Mouse (Mus musculus) kidney, adult 2 months (tissue): ENCODE results near the gene Sowahc. TPM values are rescaled to one million over a fixed set of nuclear protein-coding genes. Genes with fewer than 3 reads are reported as not detected.
A peak's percentile ranks its signal among the peaks of the same experiment; 100 is the strongest.

Experiments used
- DNase-seq: peaks from one replicate; pipeline ENCODE4 v3.0.0; 2021
- H3K27ac ChIP-seq: fragments of 200-500 bp; 2 replicates; pipeline ENCODE4 v1.5.1; 2012; ENCODE audit warnings: low read depth, low read length, control low read depth, inconsistent platforms; ENCODE audit not compliant: insufficient read depth
- H3K27me3 ChIP-seq: fragments of 200-500 bp; replicated peaks from 2 replicates; pipeline ENCODE4 v1.6.1; 2012; ENCODE audit warnings: mild to moderate bottlenecking, moderate library complexity, low read length, inconsistent platforms; ENCODE audit not compliant: control insufficient read depth, insufficient read depth
- H3K36me3 ChIP-seq: fragments of 200-500 bp; 2 replicates; pipeline ENCODE4 v1.6.1; 2012; ENCODE audit warnings: mild to moderate bottlenecking, moderate library complexity, low read length, inconsistent platforms; ENCODE audit not compliant: control insufficient read depth, insufficient read depth
- H3K4me1 ChIP-seq: fragments of 200-500 bp; 2 replicates; pipeline ENCODE4 v1.6.1; 2011; ENCODE audit warnings: low read length; ENCODE audit not compliant: control insufficient read depth, insufficient read depth
- H3K4me3 ChIP-seq: fragments of 200-500 bp; 2 replicates; pipeline ENCODE4 v1.5.1; 2011; ENCODE audit warnings: mild to moderate bottlenecking, low read depth, low read length, control low read depth; ENCODE audit not compliant: insufficient read depth
- CTCF ChIP-seq: fragments of 200-500 bp; conservative IDR thresholded peaks from 2 replicates; pipeline ENCODE4 v1.5.1; 2011; ENCODE audit warnings: low read depth, mild to moderate bottlenecking, control low read depth, low read length, moderate library complexity, mixed read lengths; ENCODE audit not compliant: insufficient read depth, insufficient read length
- POLR2A ChIP-seq: fragments of 200-500 bp; IDR thresholded peaks from one replicate; pipeline ENCODE4 v1.6.1; 2011; ENCODE audit warnings: low read depth, low read length, control low read depth
- WGBS: fragments of 180-500 bp; shearing (Covaris S2); methylation state at CpG from one replicate; pipeline ENCODE4 v1.1.7; 2018; 5-methylcytosine and 5-hydroxymethylcytosine counted together
- polyA plus RNA-seq: library from polyadenylated mRNA; depleted of rRNA; stranded (reverse); fragments of >200 nt; gene quantifications from 2 replicates; pipeline ENCODE4 v1.2.3, GENCODE M21; 2012; rRNA removed

Gene Sowahc
- polyA plus RNA-seq, 1 experiment, result 4.6 TPM

DNA sequence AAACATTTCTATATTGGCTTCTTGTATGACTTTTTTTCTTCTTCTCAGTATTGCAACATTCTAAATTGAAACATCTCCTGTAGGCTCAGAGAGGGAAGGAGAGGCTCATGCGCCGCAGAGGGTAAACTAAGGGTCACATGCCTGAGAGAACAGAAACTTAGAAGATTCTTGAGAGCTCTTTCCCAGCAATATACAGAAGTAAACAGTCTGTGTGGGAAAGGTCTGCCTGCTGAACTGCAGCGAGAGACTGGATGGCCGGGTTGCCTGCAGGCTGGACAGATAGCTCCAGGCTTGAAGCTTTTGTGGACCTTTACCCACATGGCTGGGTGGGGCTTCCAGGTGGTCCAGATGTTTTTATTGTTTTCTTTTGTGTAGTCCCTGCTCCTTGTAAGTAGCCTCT lies 43.9 kb downstream of the Sowahc start:
- no peaks in the 10 kb centered on the region for H3K27me3 ChIP-seq
- DNase-seq, result no peak
- H3K36me3 ChIP-seq, result no peaks in the 10 kb centered on the region
- H3K27ac ChIP-seq, result no peak overlapping the region
- H3K4me1 ChIP-seq, result peaks cover 12% of the 10 kb centered on the region; the same call in 1 of the 2 replicates
- 59% methylated on average over 4 of the region's 4 CpGs for WGBS
- TF ChIP-seq CTCF (no peak), POLR2A (no peak)
- no peak overlapping the region for H3K4me3 ChIP-seq

DNA sequence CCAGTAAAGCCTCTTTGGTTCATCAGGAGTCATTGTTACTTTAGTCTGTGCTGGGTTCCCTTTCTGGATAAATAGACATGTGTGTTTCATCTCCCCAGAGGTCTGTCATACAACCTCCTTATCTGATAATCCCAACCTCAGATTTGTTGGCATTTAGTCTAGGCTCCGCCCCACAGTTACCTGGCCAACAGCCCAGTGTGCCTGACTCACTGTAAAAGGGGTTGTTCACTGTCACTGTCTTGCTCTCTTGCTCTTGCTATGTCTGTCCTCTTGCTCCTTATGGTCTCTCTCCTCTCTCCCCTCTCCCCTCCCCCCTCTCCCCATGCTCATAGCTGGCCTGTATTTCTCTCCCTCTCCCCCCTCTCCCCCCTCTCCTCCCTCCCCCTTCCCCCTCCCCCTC lies 44.3 kb downstream of the Sowahc start:
- H3K27ac ChIP-seq, result no peak overlapping the region
- H3K27me3 ChIP-seq, result no peaks in the 10 kb centered on the region
- TF ChIP-seq POLR2A (no peak), CTCF (no peak)
- peaks cover 12% of the 10 kb centered on the region; the same call in 1 of the 2 replicates for H3K4me1 ChIP-seq
- WGBS, result 69% methylated on average over 1 of the region's 1 CpGs
- no peaks in the 10 kb centered on the region for H3K36me3 ChIP-seq
- DNase-seq, result peak; percentile 43
- H3K4me3 ChIP-seq, result no peak overlapping the region

DNA sequence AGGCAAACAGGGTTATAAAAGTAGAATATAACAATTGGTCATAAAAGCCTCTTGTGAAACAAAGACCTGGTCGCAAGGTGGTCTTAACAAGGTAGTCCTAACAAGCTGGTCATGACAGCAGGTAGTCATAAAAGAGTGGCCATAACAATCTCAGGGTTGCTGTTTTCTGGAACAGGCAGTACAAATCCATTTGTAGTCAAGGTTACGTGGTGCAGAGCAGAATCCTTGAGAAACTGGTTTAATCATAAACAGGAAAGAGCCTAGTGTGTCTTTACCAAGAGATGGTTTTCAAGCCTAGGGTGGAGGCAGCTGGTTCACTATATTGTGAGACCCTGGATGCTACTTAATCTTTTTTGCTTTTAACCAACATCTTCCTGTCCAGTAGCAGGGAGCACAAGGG lies 45.5 kb downstream of the Sowahc start:
- WGBS, result 46% methylated on average over 2 of the region's 2 CpGs
- Histone ChIP-seq H3K4me3 (no peak overlapping the region), H3K27me3 (no peaks in the 10 kb centered on the region), H3K36me3 (no peaks in the 10 kb centered on the region), H3K4me1 (peaks cover 12% of the 10 kb centered on the region; the same call in 1 of the 2 replicates), H3K27ac (peak overlapping the region; percentile 39; the same call in 1 of the 2 replicates)
- peak; percentile 57 for DNase-seq
- TF ChIP-seq CTCF, result no peak
- no peak for TF ChIP-seq POLR2A

DNA sequence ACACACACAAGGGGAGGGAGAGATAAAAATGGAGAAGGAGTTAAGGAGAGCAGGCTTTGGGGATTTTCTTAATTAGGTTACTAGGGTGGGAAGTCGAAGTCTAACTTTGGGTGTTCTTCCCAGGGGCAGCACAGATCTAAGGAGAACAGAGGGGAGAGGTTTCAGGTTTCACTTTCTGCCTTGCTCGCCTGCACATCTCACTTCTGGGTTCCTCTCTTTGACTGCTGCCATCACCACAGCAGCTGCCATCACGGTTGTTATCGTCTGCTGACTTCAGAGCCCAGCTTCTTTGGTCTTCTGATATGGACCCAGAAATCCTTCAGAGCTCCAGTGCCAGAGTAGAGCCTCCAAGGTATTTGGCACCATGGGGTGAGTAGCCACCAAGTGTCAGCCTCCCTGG lies 46.4 kb downstream of the Sowahc start:
- Histone ChIP-seq H3K4me1 (peaks cover 12% of the 10 kb centered on the region; the same call in 1 of the 2 replicates), H3K4me3 (no peak overlapping the region), H3K27ac (no peak overlapping the region), H3K27me3 (no peaks in the 10 kb centered on the region), H3K36me3 (no peaks in the 10 kb centered on the region)
- WGBS, result 71% methylated on average over 4 of the region's 4 CpGs
- TF ChIP-seq CTCF, result no peak
- TF ChIP-seq POLR2A, result no peak
- no peak for DNase-seq

DNA sequence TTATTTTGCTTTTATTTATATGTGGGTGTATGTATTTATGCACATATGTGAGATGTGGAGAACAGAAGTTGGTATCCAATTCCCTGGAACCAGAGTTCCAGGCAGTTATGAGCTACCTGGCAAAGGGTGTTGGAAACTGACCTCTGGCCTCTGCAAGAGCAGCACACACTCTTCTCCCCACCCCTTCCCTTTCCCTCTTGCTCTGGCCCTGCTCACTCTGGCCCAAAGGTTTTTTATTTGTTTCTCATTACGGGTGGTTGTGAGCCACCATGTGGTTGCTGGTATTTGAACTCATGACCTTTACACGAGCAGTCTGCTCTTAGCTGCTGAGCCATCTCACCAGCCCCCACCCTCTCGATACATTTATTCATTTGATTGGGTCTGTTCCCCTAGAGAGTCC lies 47.0 kb downstream of the Sowahc start:
- peak; percentile 48 for DNase-seq
- Histone ChIP-seq H3K4me3 (no peak overlapping the region), H3K4me1 (peaks cover 12% of the 10 kb centered on the region; the same call in 1 of the 2 replicates), H3K36me3 (no peaks in the 10 kb centered on the region), H3K27ac (no peak overlapping the region), H3K27me3 (no peaks in the 10 kb centered on the region)
- TF ChIP-seq POLR2A (no peak), CTCF (no peak)
- 31% methylated on average over 3 of the region's 3 CpGs for WGBS

DNA sequence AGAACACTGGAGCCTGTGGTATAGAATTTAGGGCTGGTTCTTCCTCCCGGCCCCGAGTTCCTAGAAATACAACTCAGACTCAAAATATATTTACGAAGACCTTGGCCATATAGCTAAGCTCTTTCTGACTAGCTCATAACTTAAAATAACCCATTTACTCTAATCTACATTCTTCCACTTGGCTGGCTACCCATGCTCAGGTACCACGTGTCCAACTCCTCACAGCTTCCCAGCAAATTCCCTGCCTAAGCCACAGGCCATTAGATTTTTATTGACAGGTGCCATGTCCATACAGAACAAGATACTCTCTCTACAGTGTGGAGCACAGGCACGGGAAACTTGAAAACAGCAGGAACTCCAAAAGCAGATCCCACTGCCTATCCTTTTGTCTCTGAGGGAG lies 54.0 kb downstream of the Sowahc start:
- Histone ChIP-seq H3K4me1 (peaks cover 11% of the 10 kb centered on the region), H3K36me3 (no peaks in the 10 kb centered on the region), H3K27ac (peak overlapping the region; percentile 48; the same call in 1 of the 2 replicates), H3K27me3 (no peaks in the 10 kb centered on the region), H3K4me3 (no peak overlapping the region)
- 80% methylated on average over 5 of the region's 5 CpGs for WGBS
- TF ChIP-seq CTCF (no peak), POLR2A (no peak)
- no peak for DNase-seq

Other genes with a start within 250 kb of the Sowahc start
- gene Sept10, start 106 bp upstream of the Sowahc start, polyA plus RNA-seq, result 8.1 and 9.1 TPM in 2 replicates
- gene P4ha1, start 101.3 kb downstream of the Sowahc start, polyA plus RNA-seq, result 20.4 and 22.7 TPM in 2 replicates
- 10.3 and 15.9 TPM in 2 replicates for gene Gm10273, start 173.7 kb downstream of the Sowahc start, polyA plus RNA-seq
- gene Pla2g12b, start 181.7 kb downstream of the Sowahc start, polyA plus RNA-seq, result 0.31 and 0.76 TPM in 2 replicates
- 1.0 and 1.4 TPM in 2 replicates for gene Oit3, start 219.8 kb downstream of the Sowahc start, polyA plus RNA-seq